Mouse (Mus musculus) neural tube, embryonic 11.5 days (tissue): ENCODE measurements at regions not wholly inside any gene's neighbourhood (a gene's known extent, or its start where the extent isn't known, plus 50 kb on each side); places are given as distances from the start of the nearest gene placed in this dataset.

Source experiments
- ATAC-seq: fragments of 200-750 bp; cut with Nextera tagmentation; 2 replicates; pipeline ENCODE4 v1.8.0; 2017; ENCODE audit warnings: moderate number of reproducible peaks, mild to moderate bottlenecking, moderate TSS enrichment, moderate library complexity; ENCODE audit not compliant: insufficient read depth, low FRiP score, low TSS enrichment
- DNase-seq: peaks from one replicate; pipeline ENCODE4 v3.0.0-alpha.2; 2015; ENCODE audit warnings: low spot score
- H3K27ac ChIP-seq: fragments of 300-500 bp; sonication (generic); 2 replicates; pipeline ENCODE4 v1.5.1; 2014; ENCODE audit warnings: low read depth, mild to moderate bottlenecking, low read length
- H3K27me3 ChIP-seq: fragments of 300-500 bp; sonication (generic); 2 replicates; pipeline ENCODE4 v1.6.1; 2014; ENCODE audit warnings: mild to moderate bottlenecking, low read length, mixed read lengths; ENCODE audit not compliant: control insufficient read depth, insufficient read depth
- H3K36me3 ChIP-seq: fragments of 300-500 bp; sonication (generic); 2 replicates; pipeline ENCODE4 v1.6.1; 2014; ENCODE audit warnings: mild to moderate bottlenecking, low read length, moderate library complexity, mixed read lengths; ENCODE audit not compliant: control insufficient read depth, insufficient read depth
- H3K4me1 ChIP-seq: fragments of 300-500 bp; sonication (generic); 2 replicates; pipeline ENCODE4 v1.6.1; 2014; ENCODE audit warnings: low read length, mixed read lengths; ENCODE audit not compliant: control insufficient read depth, insufficient read depth
- H3K4me2 ChIP-seq: fragments of 300-500 bp; sonication (generic); 2 replicates; pipeline ENCODE4 v1.6.1; 2014; ENCODE audit warnings: low read depth, mild to moderate bottlenecking, moderate library complexity
- H3K4me3 ChIP-seq: fragments of 300-500 bp; sonication (generic); 2 replicates; pipeline ENCODE4 v1.5.1; 2014; ENCODE audit warnings: low read depth, low read length
- H3K9ac ChIP-seq: fragments of 300-500 bp; sonication (generic); 2 replicates; pipeline ENCODE4 v1.6.1; 2014; ENCODE audit warnings: mild to moderate bottlenecking, low read length
- H3K9me3 ChIP-seq: fragments of 300-500 bp; sonication (generic); 2 replicates; pipeline ENCODE4 v1.6.1; 2016; ENCODE audit warnings: low read length; ENCODE audit not compliant: control insufficient read depth
- WGBS: fragments of 180-500 bp; shearing (Covaris S2); extraction: QIAGEN DNeasy Blood & Tissue Kit; methylation state at CpG from one replicate; pipeline ENCODE4 v1.1.7; 2014; 5-methylcytosine and 5-hydroxymethylcytosine counted together

DNA sequence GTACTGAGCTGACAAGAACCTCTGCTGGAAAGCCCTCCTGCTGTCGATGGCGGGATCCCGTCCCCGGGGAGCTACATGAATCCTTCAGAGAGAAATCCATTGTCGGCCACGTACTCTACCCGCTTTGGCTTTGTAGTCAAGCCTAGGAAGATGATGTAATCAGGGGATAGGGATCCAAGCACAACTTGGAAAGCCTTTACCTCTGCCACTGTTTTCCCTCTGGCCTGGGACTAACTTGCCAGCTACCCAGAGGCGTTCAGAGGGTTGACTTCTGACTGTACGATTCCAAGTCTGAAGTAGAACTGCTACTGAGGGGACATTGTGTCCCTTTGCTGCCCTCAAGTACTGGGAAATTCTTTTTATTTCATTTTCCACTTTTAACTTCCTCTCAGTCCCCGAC, 110.2 kb upstream of the Nampt start:
- Histone ChIP-seq H3K4me1 (no peaks in the 10 kb centered on the region), H3K4me2 (no peak overlapping the region), H3K9ac (no peak overlapping the region), H3K36me3 (no peaks in the 10 kb centered on the region), H3K4me3 (no peak overlapping the region), H3K9me3 (no peaks in the 10 kb centered on the region), H3K27me3 (no peaks in the 10 kb centered on the region), H3K27ac (no peak overlapping the region)
- DNase-seq, result no peak
- 87% methylated on average over 10 of the region's 10 CpGs for WGBS
- no peak for ATAC-seq

DNA sequence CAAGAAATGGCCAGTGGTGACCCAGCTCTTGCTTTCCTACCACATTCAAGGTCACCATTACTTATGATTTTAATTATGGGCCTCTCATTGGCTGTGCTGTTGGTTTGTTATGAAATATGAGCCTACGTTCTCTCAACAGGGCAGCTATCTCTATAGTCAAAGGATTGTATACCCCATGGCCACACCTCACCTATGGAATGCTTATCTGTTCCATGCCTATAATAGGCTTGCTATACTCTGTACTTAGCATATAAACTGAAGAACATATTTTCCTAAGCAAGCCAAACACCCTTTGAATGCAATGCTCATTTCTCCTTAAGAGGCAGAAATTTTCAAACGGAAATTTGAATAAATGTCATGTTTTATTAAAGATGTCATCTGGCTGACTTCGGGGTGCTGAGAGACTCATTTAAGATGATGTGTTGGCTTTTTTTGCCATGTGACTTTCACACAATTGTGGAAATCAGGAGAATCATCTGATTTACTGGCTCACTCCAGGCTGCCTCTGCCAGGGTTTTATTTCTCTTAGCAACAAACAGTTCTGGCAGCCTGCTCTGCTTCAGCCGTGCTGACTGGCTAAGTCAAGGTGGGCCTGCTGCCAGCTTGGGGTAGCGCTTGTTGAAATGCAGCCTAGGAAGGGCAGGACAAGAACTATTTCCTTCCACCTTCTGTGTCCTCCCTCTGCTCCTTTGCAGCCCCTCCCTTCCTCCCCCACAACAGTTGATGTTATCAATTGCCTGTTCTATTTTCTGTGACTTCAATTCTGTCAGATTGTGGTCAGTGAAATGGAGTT, 102.0 kb upstream of the Nampt start:
- Histone ChIP-seq H3K9ac (no peak overlapping the region), H3K27ac (no peak overlapping the region), H3K9me3 (no peaks in the 10 kb centered on the region), H3K27me3 (no peaks in the 10 kb centered on the region), H3K36me3 (no peaks in the 10 kb centered on the region), H3K4me2 (no peak overlapping the region), H3K4me1 (no peaks in the 10 kb centered on the region), H3K4me3 (no peak overlapping the region)
- ATAC-seq (no peak), DNase-seq (no peak)
- 82% methylated on average over 5 of the region's 5 CpGs for WGBS

DNA sequence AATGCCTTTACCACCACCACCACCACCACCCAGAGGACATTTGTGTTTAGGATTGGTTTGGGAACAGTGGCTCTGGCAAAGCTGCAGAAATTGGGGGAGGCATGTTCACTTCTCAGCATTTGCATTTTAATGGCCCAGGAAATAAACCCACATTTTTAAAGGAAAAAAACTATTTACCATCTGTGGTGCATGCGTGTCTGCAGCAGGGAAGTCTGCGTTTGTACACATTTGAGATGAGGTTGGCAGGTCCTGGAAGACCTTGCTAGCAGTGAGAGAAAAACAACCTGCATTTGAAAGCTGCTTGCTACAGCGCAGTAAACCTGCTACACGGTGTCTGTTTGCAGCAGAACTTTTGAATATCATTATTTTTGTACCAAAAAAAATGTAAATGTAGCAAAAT, 100.1 kb upstream of the Nampt start:
- Histone ChIP-seq H3K27me3 (no peaks in the 10 kb centered on the region), H3K4me2 (no peak overlapping the region), H3K4me1 (no peaks in the 10 kb centered on the region), H3K4me3 (no peak overlapping the region), H3K36me3 (no peaks in the 10 kb centered on the region), H3K9me3 (no peaks in the 10 kb centered on the region), H3K9ac (no peak overlapping the region), H3K27ac (no peak overlapping the region)
- WGBS, result 91% methylated on average over 4 of the region's 4 CpGs
- DNase-seq (no peak), ATAC-seq (no peak)

DNA sequence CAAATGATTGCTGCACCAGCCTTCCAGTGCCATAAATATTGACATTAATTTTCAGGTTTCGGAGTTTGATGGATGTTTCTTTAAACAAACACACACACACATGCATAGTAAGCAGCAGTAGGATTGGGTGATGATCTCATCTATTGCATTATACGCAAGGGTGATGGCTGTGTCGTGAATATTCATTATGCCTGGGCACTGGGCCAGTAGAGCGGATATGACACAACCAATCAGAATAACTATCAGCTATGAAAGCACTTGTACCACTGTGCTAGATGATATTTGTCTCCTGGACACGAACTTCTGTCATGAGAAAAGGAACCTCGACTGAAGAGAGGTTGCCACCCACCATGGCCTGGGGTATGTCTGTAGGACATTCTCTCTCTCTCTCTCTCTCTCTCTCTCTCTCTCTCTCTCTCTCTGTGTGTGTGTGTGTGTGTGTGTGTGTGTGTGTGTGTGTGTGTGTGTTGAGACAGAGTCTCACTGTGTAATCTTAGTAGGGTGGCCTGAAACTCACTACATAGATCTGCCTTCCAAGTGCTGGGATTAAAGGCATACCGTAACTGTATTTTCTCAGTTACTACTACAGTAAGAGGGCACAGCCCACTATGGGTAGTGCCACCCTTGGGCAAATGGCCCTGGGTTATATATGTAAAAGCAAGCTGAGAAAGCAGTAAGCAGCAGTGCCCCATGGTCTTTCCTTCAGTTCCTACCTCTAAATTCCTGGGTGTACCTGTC, 94.7 kb upstream of the Nampt start:
- Histone ChIP-seq H3K36me3 (no peaks in the 10 kb centered on the region), H3K4me3 (no peak overlapping the region), H3K27me3 (no peaks in the 10 kb centered on the region), H3K4me2 (no peak overlapping the region), H3K9ac (no peak overlapping the region), H3K4me1 (no peaks in the 10 kb centered on the region), H3K9me3 (no peaks in the 10 kb centered on the region), H3K27ac (no peak overlapping the region)
- ATAC-seq (no peak), DNase-seq (no peak)
- WGBS, result 86% methylated on average over 7 of the region's 7 CpGs

DNA sequence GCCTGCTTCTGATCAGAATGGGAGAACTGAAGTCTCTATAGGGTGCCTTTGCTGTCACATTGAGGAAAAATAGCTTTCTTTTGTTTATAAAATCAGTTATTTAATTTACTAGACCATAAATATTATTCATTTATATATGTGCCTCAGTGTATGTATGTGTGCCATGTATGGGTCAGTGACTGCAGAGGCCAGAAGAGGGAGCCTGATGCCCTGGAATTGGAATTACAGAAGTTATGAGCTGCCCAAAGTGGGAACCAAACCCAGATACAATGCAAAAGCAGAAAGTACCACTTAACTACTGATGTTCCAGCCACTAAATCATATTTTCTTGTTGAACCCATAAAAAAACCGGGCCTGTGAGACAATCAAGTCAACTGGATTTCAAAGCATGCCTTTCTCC, 91.8 kb upstream of the Nampt start:
- Histone ChIP-seq H3K4me1 (no peaks in the 10 kb centered on the region), H3K4me2 (no peak overlapping the region), H3K9ac (no peak overlapping the region), H3K4me3 (no peak overlapping the region), H3K27ac (no peak overlapping the region), H3K9me3 (no peaks in the 10 kb centered on the region), H3K27me3 (no peaks in the 10 kb centered on the region), H3K36me3 (no peaks in the 10 kb centered on the region)
- ATAC-seq (no peak), DNase-seq (no peak)
- 82% methylated on average over 1 of the region's 1 CpGs for WGBS

DNA sequence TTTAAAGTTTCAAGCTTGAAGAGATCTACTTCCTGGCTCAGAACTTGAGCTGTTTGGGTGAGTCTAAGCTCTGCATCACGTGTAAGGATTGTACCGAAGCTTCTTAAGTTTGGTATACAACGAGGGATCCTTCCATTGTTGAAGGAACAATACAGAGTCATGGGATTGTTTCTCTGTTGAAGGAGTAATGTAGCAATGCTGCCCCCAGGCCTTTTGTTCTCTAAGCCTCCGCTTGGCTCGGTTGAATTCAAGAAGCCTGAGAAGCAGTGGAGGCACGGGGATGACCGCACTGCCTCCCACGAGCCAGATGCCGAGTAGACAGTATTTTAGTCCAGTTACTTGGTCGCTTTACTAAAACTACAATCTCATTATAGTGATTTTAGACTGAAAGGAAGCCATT, 90.9 kb upstream of the Nampt start:
- Histone ChIP-seq H3K27me3 (no peaks in the 10 kb centered on the region), H3K4me1 (no peaks in the 10 kb centered on the region), H3K9ac (no peak overlapping the region), H3K4me3 (no peak overlapping the region), H3K4me2 (no peak overlapping the region), H3K9me3 (no peaks in the 10 kb centered on the region), H3K36me3 (no peaks in the 10 kb centered on the region), H3K27ac (no peak overlapping the region)
- ATAC-seq, result no peak
- no peak for DNase-seq
- WGBS, result 68% methylated on average over 10 of the region's 10 CpGs

DNA sequence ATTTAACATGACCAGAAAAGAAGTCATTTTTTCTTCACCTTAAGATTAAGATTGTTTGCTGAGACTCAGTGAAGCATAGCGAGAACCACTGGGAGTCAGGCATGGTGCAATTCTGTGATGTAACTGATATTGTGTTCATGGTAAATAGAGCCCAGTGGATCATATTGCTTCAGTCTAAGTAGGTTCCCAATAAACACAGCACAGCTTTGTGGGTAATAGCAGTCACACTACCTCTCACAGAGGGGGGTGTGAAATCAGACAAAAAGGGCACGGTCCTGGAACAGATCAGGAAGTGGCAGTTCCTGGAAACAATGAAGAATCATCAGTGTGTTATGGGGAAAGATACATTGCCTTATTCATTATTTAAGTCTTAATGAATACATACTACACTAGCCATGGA, 84.1 kb upstream of the Nampt start:
- H3K4me1 ChIP-seq, result no peaks in the 10 kb centered on the region
- H3K36me3 ChIP-seq, result no peaks in the 10 kb centered on the region
- ATAC-seq, result no peak
- H3K9me3 ChIP-seq, result no peaks in the 10 kb centered on the region
- H3K27ac ChIP-seq, result no peak overlapping the region
- no peak for DNase-seq
- no peak overlapping the region for H3K4me2 ChIP-seq
- no peak overlapping the region for H3K4me3 ChIP-seq
- H3K27me3 ChIP-seq, result no peaks in the 10 kb centered on the region
- 69% methylated on average over 2 of the region's 2 CpGs for WGBS
- H3K9ac ChIP-seq, result no peak overlapping the region

DNA sequence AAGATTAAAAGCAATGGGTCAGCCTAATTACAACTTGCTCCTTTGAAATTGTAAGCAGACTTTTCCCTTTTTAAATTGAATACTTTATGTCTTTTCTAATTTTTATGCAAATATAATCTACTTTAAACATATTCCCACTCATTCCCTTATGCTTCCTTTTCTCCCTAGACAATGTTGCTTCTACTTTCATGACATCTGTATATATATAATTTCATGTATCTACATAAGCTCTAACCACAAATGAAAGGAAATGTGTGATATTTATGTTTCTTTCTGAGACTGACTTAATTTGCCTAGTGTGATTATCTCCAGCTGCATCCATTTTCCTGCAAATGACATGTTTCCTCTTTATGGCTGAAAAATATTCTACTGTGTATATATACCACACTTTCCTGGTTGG, 77.9 kb upstream of the Nampt start:
- Histone ChIP-seq H3K36me3 (no peaks in the 10 kb centered on the region), H3K9ac (no peak overlapping the region), H3K4me1 (no peaks in the 10 kb centered on the region), H3K27ac (no peak overlapping the region), H3K9me3 (no peaks in the 10 kb centered on the region), H3K27me3 (no peaks in the 10 kb centered on the region), H3K4me2 (no peak overlapping the region), H3K4me3 (no peak overlapping the region)
- ATAC-seq, result no peak
- no peak for DNase-seq
